Mouse (Mus musculus): ENCODE data around the gene Rpl19. TPM values are rescaled to one million over a fixed set of nuclear protein-coding genes. Genes with fewer than 3 reads are reported as not detected.
A peak's percentile ranks its signal among the peaks of the same experiment; 100 is the strongest.

Rpl19 gene
- polyA plus RNA-seq, 1 experiment from 2014 or later: 820 TPM

- H3K9ac ChIP-seq: no peak overlapping the region
- DNase-seq (no peak), ATAC-seq (ENCODE audit: low read depth) (no peak)
- WGBS (ENCODE audit: insufficient replicate concordance): 59% methylated on average over 7 of the region's 7 CpGs
- H3K27ac ChIP-seq: no peak overlapping the region
- no peaks in the 10 kb centered on the region for H3K4me1 ChIP-seq (replicated peaks)
- no peaks in the 10 kb centered on the region for H3K36me3 ChIP-seq
- no peaks in the 10 kb centered on the region for H3K9me3 ChIP-seq (replicated peaks)
- no peak overlapping the region for H3K4me3 ChIP-seq (replicated peaks)
- H3K27me3 ChIP-seq: peaks cover 33% of the 10 kb centered on the region
- no peak overlapping the region for H3K4me2 ChIP-seq
Measured at GRCm38 (mm10) chr11:98059662-98060061, 33.2 kb downstream of the Rpl19 start.

- no peaks in the 10 kb centered on the region for H3K36me3 ChIP-seq
- H3K4me3 ChIP-seq (replicated peaks): no peak overlapping the region
- H3K9ac ChIP-seq: no peak overlapping the region
- H3K27me3 ChIP-seq: peaks cover 28% of the 10 kb centered on the region
- no peak for ATAC-seq (ENCODE audit: low read depth)
- 57% methylated on average over 5 of the region's 5 CpGs for WGBS (ENCODE audit: insufficient replicate concordance)
- no peak overlapping the region for H3K4me2 ChIP-seq
- DNase-seq: no peak
- no peak overlapping the region for H3K27ac ChIP-seq
- no peaks in the 10 kb centered on the region for H3K9me3 ChIP-seq (replicated peaks)
- no peaks in the 10 kb centered on the region for H3K4me1 ChIP-seq (replicated peaks)
Measured at GRCm38 (mm10) chr11:98060104-98060692, 33.7 kb downstream of the Rpl19 start.

- no peaks in the 10 kb centered on the region for H3K36me3 ChIP-seq
- ATAC-seq (ENCODE audit: low read depth) (no peak), DNase-seq (no peak)
- H3K27me3 ChIP-seq: peaks cover 18% of the 10 kb centered on the region
- WGBS (ENCODE audit: insufficient replicate concordance): 41% methylated on average over 3 of the region's 3 CpGs
- H3K4me1 ChIP-seq (replicated peaks): no peaks in the 10 kb centered on the region
- no peak overlapping the region for H3K4me3 ChIP-seq (replicated peaks)
- no peak overlapping the region for H3K4me2 ChIP-seq
- no peak overlapping the region for H3K27ac ChIP-seq
- H3K9ac ChIP-seq: no peak overlapping the region
- H3K9me3 ChIP-seq (replicated peaks): no peaks in the 10 kb centered on the region
Measured at GRCm38 (mm10) chr11:98061441-98061840, 34.9 kb downstream of the Rpl19 start.

- no peak overlapping the region for H3K27ac ChIP-seq
- no peaks in the 10 kb centered on the region for H3K9me3 ChIP-seq (replicated peaks)
- no peak overlapping the region for H3K4me3 ChIP-seq (replicated peaks)
- H3K27me3 ChIP-seq: peaks cover 12% of the 10 kb centered on the region
- no peak overlapping the region for H3K9ac ChIP-seq
- no peak for ATAC-seq (ENCODE audit: low read depth)
- no peaks in the 10 kb centered on the region for H3K4me1 ChIP-seq (replicated peaks)
- H3K4me2 ChIP-seq: no peak overlapping the region
- DNase-seq: no peak
- no peaks in the 10 kb centered on the region for H3K36me3 ChIP-seq
- 48% methylated on average over 6 of the region's 6 CpGs for WGBS (ENCODE audit: insufficient replicate concordance)
Measured at GRCm38 (mm10) chr11:98061904-98062562, 35.5 kb downstream of the Rpl19 start.

- Histone ChIP-seq H3K36me3 (no peaks in the 10 kb centered on the region), H3K9me3 (replicated peaks) (no peaks in the 10 kb centered on the region), H3K4me1 (replicated peaks) (no peaks in the 10 kb centered on the region), H3K9ac (no peak overlapping the region), H3K27me3 (no peaks in the 10 kb centered on the region), H3K4me2 (no peak overlapping the region), H3K27ac (no peak overlapping the region), H3K4me3 (replicated peaks) (no peak overlapping the region)
- ATAC-seq (ENCODE audit: low read depth) (no peak), DNase-seq (no peak)
- WGBS (ENCODE audit: insufficient replicate concordance): 82% methylated on average over 12 of the region's 12 CpGs
Measured at GRCm38 (mm10) chr11:98066201-98066600, 39.7 kb downstream of the Rpl19 start.

- Histone ChIP-seq H3K4me3 (replicated peaks) (no peak overlapping the region), H3K27ac (no peak overlapping the region), H3K36me3 (no peaks in the 10 kb centered on the region), H3K27me3 (no peaks in the 10 kb centered on the region), H3K9me3 (replicated peaks) (no peaks in the 10 kb centered on the region), H3K9ac (no peak overlapping the region), H3K4me2 (no peak overlapping the region), H3K4me1 (replicated peaks) (no peaks in the 10 kb centered on the region)
- WGBS (ENCODE audit: insufficient replicate concordance): 83% methylated on average over 21 of the region's 21 CpGs
- DNase-seq (peak; percentile 18), ATAC-seq (ENCODE audit: low read depth) (no peak)
Measured at GRCm38 (mm10) chr11:98067255-98067654, 40.7 kb downstream of the Rpl19 start.

- Histone ChIP-seq H3K27ac (no peak overlapping the region), H3K27me3 (no peaks in the 10 kb centered on the region), H3K4me3 (replicated peaks) (no peak overlapping the region), H3K36me3 (no peaks in the 10 kb centered on the region), H3K9me3 (replicated peaks) (no peaks in the 10 kb centered on the region), H3K4me2 (no peak overlapping the region), H3K4me1 (replicated peaks) (peaks cover 4% of the 10 kb centered on the region; the same call in 1 of the 2 replicates), H3K9ac (no peak overlapping the region)
- DNase-seq: no peak
- WGBS (ENCODE audit: insufficient replicate concordance): 67% methylated on average over 4 of the region's 4 CpGs
- no peak for ATAC-seq (ENCODE audit: low read depth)
Measured at GRCm38 (mm10) chr11:98073442-98073841, 46.9 kb downstream of the Rpl19 start.

GRCm38 (mm10) chr11:98075195-98075808 is 48.8 kb downstream of the Rpl19 start:
- Histone ChIP-seq H3K9me3 (replicated peaks) (no peaks in the 10 kb centered on the region), H3K4me2 (no peak overlapping the region), H3K27me3 (no peaks in the 10 kb centered on the region), H3K4me3 (replicated peaks) (no peak overlapping the region), H3K9ac (no peak overlapping the region), H3K4me1 (replicated peaks) (peaks cover 4% of the 10 kb centered on the region; the same call in 1 of the 2 replicates), H3K36me3 (no peaks in the 10 kb centered on the region), H3K27ac (no peak overlapping the region)
- peak; percentile 57 for DNase-seq
- no peak for ATAC-seq (ENCODE audit: low read depth)
- WGBS (ENCODE audit: insufficient replicate concordance): 19% methylated on average over 13 of the region's 13 CpGs

GRCm38 (mm10) chr11:98077086-98077485 is 50.6 kb downstream of the Rpl19 start:
- Histone ChIP-seq H3K4me1 (replicated peaks) (peaks cover 4% of the 10 kb centered on the region; the same call in 1 of the 2 replicates), H3K9ac (no peak overlapping the region), H3K27me3 (no peaks in the 10 kb centered on the region), H3K9me3 (replicated peaks) (no peaks in the 10 kb centered on the region), H3K4me3 (replicated peaks) (no peak overlapping the region), H3K36me3 (no peaks in the 10 kb centered on the region), H3K4me2 (no peak overlapping the region), H3K27ac (no peak overlapping the region)
- DNase-seq: no peak
- 67% methylated on average over 8 of the region's 8 CpGs for WGBS (ENCODE audit: insufficient replicate concordance)
- ATAC-seq (ENCODE audit: low read depth): no peak

Data from liver, embryonic 13.5 days (tissue).